Mouse (Mus musculus) heart, embryonic 13.5 days (tissue): ENCODE results near the gene Cyth1. TPM values are rescaled to one million over a fixed set of nuclear protein-coding genes. Genes with fewer than 3 reads are reported as not detected.

Experiments used
- ATAC-seq: fragments of 200-750 bp; cut with Nextera tagmentation; 2 replicates; pipeline ENCODE4 v1.8.0; 2017; ENCODE audit warnings: moderate TSS enrichment; ENCODE audit not compliant: insufficient number of reproducible peaks, low FRiP score, low TSS enrichment; ENCODE audit errors: extremely low read depth
- H3K27ac ChIP-seq: fragments of 300-500 bp; sonication (generic); replicated peaks from 2 replicates; pipeline ENCODE4 v1.5.1; 2015; ENCODE audit warnings: moderate library complexity, mild to moderate bottlenecking, inconsistent platforms
- H3K27me3 ChIP-seq: fragments of 300-500 bp; sonication (generic); replicated peaks from 2 replicates; pipeline ENCODE4 v1.6.1; 2015; ENCODE audit warnings: mild to moderate bottlenecking, inconsistent platforms
- H3K36me3 ChIP-seq: fragments of 300-500 bp; sonication (generic); 2 replicates; pipeline ENCODE4 v1.6.1; 2015; ENCODE audit warnings: mild to moderate bottlenecking, inconsistent platforms
- H3K4me1 ChIP-seq: fragments of 300-500 bp; sonication (generic); 2 replicates; pipeline ENCODE4 v1.6.1; 2015; ENCODE audit warnings: inconsistent platforms
- H3K4me2 ChIP-seq: fragments of 300-500 bp; sonication (generic); 2 replicates; pipeline ENCODE4 v1.6.1; 2015; ENCODE audit warnings: inconsistent platforms, mild to moderate bottlenecking, moderate library complexity
- H3K4me3 ChIP-seq: fragments of 300-500 bp; sonication (generic); 2 replicates; pipeline ENCODE4 v1.5.1; 2015; ENCODE audit warnings: moderate library complexity, mild to moderate bottlenecking, inconsistent platforms
- H3K9ac ChIP-seq: fragments of 300-500 bp; sonication (generic); 2 replicates; pipeline ENCODE4 v1.6.1; 2015; ENCODE audit warnings: inconsistent platforms, mild to moderate bottlenecking, moderate library complexity
- H3K9me3 ChIP-seq: fragments of 300-500 bp; sonication (generic); 2 replicates; pipeline ENCODE4 v1.6.1; 2016; ENCODE audit warnings: inconsistent platforms
- WGBS: fragments of 180-500 bp; shearing (Covaris S2); methylation state at CpG from one replicate; pipeline ENCODE4 v1.1.7; 2015; ENCODE audit warnings: mixed read lengths; 5-methylcytosine and 5-hydroxymethylcytosine counted together
- polyA plus RNA-seq: library from polyadenylated mRNA; unstranded; fragments of >200 nt; fragmentation: Nextera tagmentation; extraction: Ambion mirVana; gene quantifications from 2 replicates; pipeline ENCODE4 v1.2.1, GENCODE M21; 2015

Cyth1 gene
- polyA plus RNA-seq, 1 experiment from 2014 or later: 14.9 TPM

GRCm38 (mm10) chr11:118234929-118235328 is 13.5 kb downstream of the Cyth1 start:
- Histone ChIP-seq H3K4me2 (peak overlapping the region; percentile 17; the same call in 1 of the 2 replicates), H3K9me3 (no peaks in the 10 kb centered on the region), H3K36me3 (no peaks in the 10 kb centered on the region), H3K27me3 (no peaks in the 10 kb centered on the region), H3K4me3 (no peak overlapping the region), H3K9ac (no peak overlapping the region), H3K4me1 (peaks cover 68% of the 10 kb centered on the region), H3K27ac (peak overlapping the region; percentile 45)
- WGBS: 69% methylated on average over 7 of the region's 7 CpGs
- no peak for ATAC-seq

- Histone ChIP-seq H3K36me3 (no peaks in the 10 kb centered on the region), H3K27me3 (no peaks in the 10 kb centered on the region), H3K4me3 (no peak overlapping the region), H3K27ac (peak overlapping the region; percentile 45), H3K4me2 (peak overlapping the region; percentile 17; the same call in 1 of the 2 replicates), H3K9ac (no peak overlapping the region), H3K9me3 (no peaks in the 10 kb centered on the region), H3K4me1 (peaks cover 63% of the 10 kb centered on the region)
- ATAC-seq: no peak
- 60% methylated on average over 6 of the region's 6 CpGs for WGBS
These were observed 13.9 kb downstream of the Cyth1 start for GRCm38 (mm10) chr11:118234500-118234899.

GRCm38 (mm10) chr11:118233924-118234323 is 14.5 kb downstream of the Cyth1 start:
- peaks cover 58% of the 10 kb centered on the region for H3K4me1 ChIP-seq
- H3K27me3 ChIP-seq: no peaks in the 10 kb centered on the region
- H3K4me2 ChIP-seq: no peak overlapping the region
- H3K9ac ChIP-seq: no peak overlapping the region
- ATAC-seq: no peak
- H3K4me3 ChIP-seq: no peak overlapping the region
- WGBS: 57% methylated on average over 3 of the region's 3 CpGs
- no peak overlapping the region for H3K27ac ChIP-seq
- H3K9me3 ChIP-seq: no peaks in the 10 kb centered on the region
- no peaks in the 10 kb centered on the region for H3K36me3 ChIP-seq

DNA sequence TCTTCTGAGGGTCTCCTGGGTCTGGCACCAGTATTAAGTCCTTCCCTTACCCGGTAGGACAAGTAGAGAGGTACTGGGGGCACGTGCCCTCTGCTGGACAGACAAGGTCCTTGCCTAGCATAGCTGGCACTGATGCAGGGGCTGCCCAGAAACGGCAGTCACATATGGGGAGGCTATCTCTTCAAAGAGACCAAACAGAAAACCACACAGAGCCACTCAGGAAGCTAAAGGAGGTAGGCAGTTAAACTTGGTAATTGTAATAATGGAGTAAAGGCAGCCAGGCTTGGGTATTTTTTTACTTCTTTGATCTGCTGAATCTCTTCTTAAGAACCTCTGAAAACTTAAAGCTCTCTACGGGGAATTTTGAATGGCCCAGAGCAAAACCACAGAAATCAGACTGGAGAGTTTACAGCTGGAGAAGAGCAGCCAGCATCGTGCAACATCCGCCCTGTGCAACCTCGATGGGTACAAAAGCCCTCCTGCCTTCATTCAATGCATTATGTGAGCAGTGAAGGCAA is 16.0 kb downstream of the Cyth1 start:
- H3K36me3 ChIP-seq: no peaks in the 10 kb centered on the region
- H3K4me2 ChIP-seq: no peak overlapping the region
- H3K9ac ChIP-seq: 0 out of 2 replicates have a peak overlapping the region, but pooled peaks have one; percentile 10
- no peak overlapping the region for H3K27ac ChIP-seq
- H3K4me1 ChIP-seq: peaks cover 45% of the 10 kb centered on the region
- H3K27me3 ChIP-seq: no peaks in the 10 kb centered on the region
- H3K9me3 ChIP-seq: no peaks in the 10 kb centered on the region
- ATAC-seq: no peak
- H3K4me3 ChIP-seq: no peak overlapping the region
- WGBS: 55% methylated on average over 7 of the region's 7 CpGs

DNA sequence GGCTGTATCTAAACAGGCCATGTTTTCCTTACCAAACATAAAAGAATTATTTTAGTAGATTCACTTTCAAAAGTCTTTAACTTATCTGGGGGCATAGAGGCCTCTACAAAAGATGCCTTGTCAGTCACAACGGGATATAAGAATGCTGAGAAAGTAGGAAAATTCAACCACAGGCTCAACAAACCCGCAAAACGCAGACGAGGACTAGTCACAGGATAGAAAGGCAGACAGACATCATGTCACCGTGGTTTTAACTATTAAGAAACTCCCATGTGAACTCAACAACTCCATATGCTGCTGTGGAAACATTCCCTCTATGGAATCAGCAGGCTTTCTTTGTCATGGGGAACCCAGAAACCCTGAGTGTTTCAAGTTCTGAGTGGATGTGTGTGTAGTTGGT is 18.5 kb downstream of the Cyth1 start:
- no peak for ATAC-seq
- H3K4me3 ChIP-seq: no peak overlapping the region
- no peak overlapping the region for H3K27ac ChIP-seq
- H3K27me3 ChIP-seq: no peaks in the 10 kb centered on the region
- H3K9me3 ChIP-seq: no peaks in the 10 kb centered on the region
- H3K4me2 ChIP-seq: no peak overlapping the region
- no peak overlapping the region for H3K9ac ChIP-seq
- H3K4me1 ChIP-seq: peaks cover 35% of the 10 kb centered on the region
- no peaks in the 10 kb centered on the region for H3K36me3 ChIP-seq
- 81% methylated on average over 5 of the region's 5 CpGs for WGBS

DNA sequence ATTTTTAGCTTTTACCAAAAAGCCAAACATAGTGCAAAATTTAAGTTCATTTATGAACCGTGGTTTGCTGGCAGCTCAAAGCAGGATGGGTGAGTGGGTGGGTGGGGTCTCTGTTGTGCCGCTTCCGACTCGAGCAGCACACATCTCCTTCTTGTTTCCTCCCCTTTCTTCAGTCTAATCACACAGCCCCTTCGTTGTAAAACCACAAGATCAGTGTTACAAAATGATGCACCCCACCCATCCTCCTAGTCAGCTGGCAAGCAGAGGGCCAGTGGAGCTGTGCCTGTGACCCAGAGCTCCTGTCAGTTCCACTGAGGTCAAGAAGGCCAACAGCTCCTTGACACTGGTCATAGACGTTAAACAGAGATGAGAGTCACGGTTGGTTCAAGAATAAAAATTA is 20.7 kb downstream of the Cyth1 start:
- Histone ChIP-seq H3K4me2 (no peak overlapping the region), H3K27me3 (no peaks in the 10 kb centered on the region), H3K27ac (no peak overlapping the region), H3K9me3 (no peaks in the 10 kb centered on the region), H3K36me3 (no peaks in the 10 kb centered on the region), H3K9ac (no peak overlapping the region), H3K4me3 (no peak overlapping the region), H3K4me1 (peaks cover 39% of the 10 kb centered on the region)
- no peak for ATAC-seq
- 60% methylated on average over 7 of the region's 7 CpGs for WGBS

DNA sequence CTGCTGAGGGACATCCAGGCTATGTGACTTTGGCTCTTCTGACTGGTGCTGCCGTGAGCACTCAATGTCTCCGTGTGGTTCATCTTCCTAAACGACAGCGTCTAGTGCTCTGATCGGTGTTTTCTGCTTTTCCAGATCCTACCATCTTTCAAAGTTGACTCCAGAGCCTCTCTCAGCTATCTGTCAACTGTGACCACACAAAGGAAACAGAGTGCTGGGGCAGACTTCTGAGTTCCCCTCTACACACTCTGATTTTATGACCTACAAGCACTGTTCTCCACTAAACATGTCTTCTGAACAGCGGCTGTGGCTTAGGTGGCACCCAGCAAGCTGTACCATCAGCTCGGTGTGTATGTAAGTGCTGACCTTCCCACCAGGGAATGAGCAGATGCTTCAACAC is 21.5 kb downstream of the Cyth1 start:
- Histone ChIP-seq H3K9me3 (no peaks in the 10 kb centered on the region), H3K4me1 (peaks cover 36% of the 10 kb centered on the region), H3K4me2 (no peak overlapping the region), H3K27ac (no peak overlapping the region), H3K36me3 (no peaks in the 10 kb centered on the region), H3K4me3 (no peak overlapping the region), H3K9ac (0 out of 2 replicates have a peak overlapping the region, but pooled peaks have one; percentile 24), H3K27me3 (no peaks in the 10 kb centered on the region)
- no peak for ATAC-seq
- 82% methylated on average over 7 of the region's 7 CpGs for WGBS

GRCm38 (mm10) chr11:118225862-118226261 is 22.5 kb downstream of the Cyth1 start:
- Histone ChIP-seq H3K27ac (no peak overlapping the region), H3K4me2 (no peak overlapping the region), H3K9me3 (no peaks in the 10 kb centered on the region), H3K36me3 (no peaks in the 10 kb centered on the region), H3K4me1 (peaks cover 31% of the 10 kb centered on the region), H3K4me3 (no peak overlapping the region), H3K9ac (0 out of 2 replicates have a peak overlapping the region, but pooled peaks have one; percentile 3), H3K27me3 (no peaks in the 10 kb centered on the region)
- 55% methylated on average over 1 of the region's 1 CpGs for WGBS
- no peak for ATAC-seq

DNA sequence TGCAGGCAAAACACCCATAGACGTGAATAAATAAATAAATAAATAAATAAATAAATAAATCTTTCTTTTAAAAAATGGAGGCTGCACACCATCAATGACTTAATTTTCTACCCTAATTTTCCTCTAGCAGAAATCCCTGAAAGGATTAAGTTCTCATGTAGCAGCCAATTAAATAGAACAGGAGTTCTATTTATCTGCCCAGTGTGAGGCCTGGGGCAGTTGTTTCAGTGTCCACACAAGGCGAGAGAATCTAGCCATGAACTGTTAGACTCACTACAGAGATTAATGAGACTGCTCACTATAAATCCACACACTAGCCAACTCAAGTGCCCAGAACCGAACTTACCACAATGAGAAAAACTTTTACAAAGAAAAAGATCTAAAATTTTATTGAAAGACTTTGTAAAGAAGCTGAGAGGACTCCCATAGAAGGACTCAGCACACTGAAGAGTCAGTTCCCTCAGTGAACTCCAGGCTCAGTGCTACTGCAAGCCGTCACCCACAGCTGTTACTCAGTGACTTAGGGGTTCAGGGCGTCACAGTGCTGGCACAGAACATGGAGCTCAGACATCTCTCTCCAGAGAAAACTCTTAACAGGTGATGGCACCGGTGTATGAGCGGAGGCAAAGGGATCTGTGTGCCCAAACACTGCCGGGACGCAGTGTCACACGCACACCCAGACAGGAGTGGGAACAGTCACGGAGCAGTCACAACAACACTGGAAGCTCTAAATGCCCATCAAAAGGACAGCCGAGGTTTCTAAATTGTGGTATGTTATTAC is 23.1 kb downstream of the Cyth1 start:
- H3K4me1 ChIP-seq: peaks cover 27% of the 10 kb centered on the region

DNA sequence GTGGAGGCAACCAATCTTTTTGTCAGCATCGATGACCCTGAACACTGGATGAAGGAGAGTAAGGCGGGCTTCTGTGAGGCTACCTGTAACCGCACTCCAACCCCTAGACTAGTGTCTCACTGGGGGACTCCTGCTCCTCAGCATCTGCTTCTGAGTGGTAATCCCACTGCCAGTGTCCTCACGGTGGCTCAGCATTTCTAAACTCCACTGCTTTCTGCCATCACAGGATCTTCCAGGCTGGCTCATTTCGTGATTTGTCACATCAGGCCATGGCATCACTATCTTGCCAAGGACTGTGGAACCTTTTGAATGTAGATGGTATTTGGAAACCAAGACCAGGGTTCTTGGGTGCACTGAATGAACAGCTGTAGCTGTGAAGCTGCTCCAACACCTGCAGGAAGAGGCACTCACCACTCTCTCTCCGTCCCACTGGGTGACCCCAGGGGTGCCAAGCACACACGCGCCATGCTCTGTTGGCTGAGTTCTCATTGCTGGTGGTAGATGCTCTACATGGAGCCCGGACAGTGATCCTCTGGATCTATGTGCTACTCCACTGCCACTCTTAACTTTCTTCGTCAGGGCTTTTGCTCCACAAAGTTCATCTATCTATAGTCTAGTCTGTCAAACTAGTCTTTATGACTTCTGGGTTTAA is 24.9 kb downstream of the Cyth1 start:
- no peak overlapping the region for H3K9ac ChIP-seq
- no peak overlapping the region for H3K4me2 ChIP-seq
- H3K4me1 ChIP-seq: peaks cover 29% of the 10 kb centered on the region
- ATAC-seq: no peak
- WGBS: 79% methylated on average over 10 of the region's 10 CpGs
- no peaks in the 10 kb centered on the region for H3K27me3 ChIP-seq
- H3K27ac ChIP-seq: no peak overlapping the region
- H3K4me3 ChIP-seq: no peak overlapping the region
- no peaks in the 10 kb centered on the region for H3K9me3 ChIP-seq
- H3K36me3 ChIP-seq: no peaks in the 10 kb centered on the region

More for the DNA sequence above, 23.1 kb downstream of the Cyth1 start:
- Histone ChIP-seq H3K27me3 (no peaks in the 10 kb centered on the region), H3K36me3 (no peaks in the 10 kb centered on the region), H3K4me3 (no peak overlapping the region), H3K9me3 (no peaks in the 10 kb centered on the region), H3K9ac (no peak overlapping the region), H3K27ac (no peak overlapping the region), H3K4me2 (no peak overlapping the region)
- 79% methylated on average over 12 of the region's 12 CpGs for WGBS
- ATAC-seq: no peak

DNA sequence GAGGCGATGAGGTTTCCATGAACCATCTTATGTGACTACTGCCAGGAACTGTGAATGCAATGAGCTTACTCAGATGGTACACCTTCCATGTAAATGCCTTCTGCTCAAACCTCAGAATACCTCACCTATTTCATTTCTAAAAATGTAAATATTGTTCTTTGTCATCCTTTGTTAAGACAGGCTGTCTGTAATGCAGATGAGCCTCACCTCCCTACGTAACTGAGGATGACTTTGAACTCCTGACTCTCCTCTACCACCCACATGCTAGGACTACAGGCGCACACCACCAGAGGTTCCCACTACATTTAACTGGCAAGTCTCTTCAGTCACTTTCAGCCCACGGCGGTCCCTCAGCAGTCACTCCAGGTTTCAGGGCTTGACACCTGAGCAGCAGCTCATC is 25.5 kb downstream of the Cyth1 start:
- Histone ChIP-seq H3K27me3 (no peaks in the 10 kb centered on the region), H3K9ac (no peak overlapping the region), H3K4me3 (no peak overlapping the region), H3K27ac (no peak overlapping the region), H3K9me3 (no peaks in the 10 kb centered on the region), H3K4me1 (peaks cover 29% of the 10 kb centered on the region), H3K4me2 (no peak overlapping the region), H3K36me3 (no peaks in the 10 kb centered on the region)
- WGBS: 75% methylated on average over 5 of the region's 5 CpGs
- ATAC-seq: no peak
